Mouse (Mus musculus): Measurements from ENCODE around the gene Xbp1. TPM values are rescaled to one million over a fixed set of nuclear protein-coding genes. Genes with fewer than 3 reads are reported as not detected.
"Not testable (repeated sequence)": the region's sequence is repeated elsewhere in the genome, so short reads cannot be mapped to it uniquely, and the experiment has no call there.

The Xbp1 gene
- polyA plus RNA-seq, 1 experiment from 2014 or later, result 135 TPM

DNA sequence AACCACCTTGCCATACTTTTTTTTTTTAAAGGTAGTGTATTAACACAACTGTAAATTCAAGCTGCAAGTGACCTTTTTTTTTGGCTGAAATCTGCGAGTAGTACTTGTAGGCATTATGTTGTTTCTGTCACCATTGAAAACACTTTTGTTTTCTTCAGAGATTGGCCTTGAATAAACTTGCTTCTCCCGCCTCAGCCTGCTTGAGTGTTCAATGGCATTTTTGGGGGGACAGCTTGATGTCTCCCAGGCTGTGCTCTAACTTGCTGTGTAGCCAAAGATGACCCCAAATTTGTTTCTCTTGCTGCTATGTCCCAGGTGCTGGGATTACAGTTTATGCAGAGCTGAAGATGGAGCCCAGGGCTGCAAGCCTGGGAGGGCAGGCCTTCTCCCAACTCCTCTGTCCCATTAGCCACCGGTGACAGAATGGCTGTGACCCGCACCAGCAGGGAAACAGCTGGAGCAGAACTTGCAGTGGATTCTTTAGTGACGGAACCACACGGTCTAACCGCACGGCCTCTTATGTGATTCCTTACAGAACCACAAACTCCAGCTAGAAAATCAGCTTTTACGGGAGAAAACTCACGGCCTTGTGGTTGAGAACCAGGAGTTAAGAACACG, 2.4 kb downstream of the Xbp1 start:
- H3K27ac ChIP-seq (ENCODE audit: low read length), result no peak overlapping the region
- H3K4me1 ChIP-seq (replicated peaks; ENCODE audit: control insufficient read depth, insufficient read depth, low read length), result peaks cover 13% of the 10 kb centered on the region
- H3K36me3 ChIP-seq (ENCODE audit: control insufficient read depth, insufficient read depth), result peaks cover 14% of the 10 kb centered on the region
- H3K27me3 ChIP-seq (replicated peaks; ENCODE audit: control insufficient read depth, insufficient read depth, low read length), result no peaks in the 10 kb centered on the region
- H3K4me3 ChIP-seq (replicated peaks; ENCODE audit: low read length), result no peak overlapping the region
- ATAC-seq, result no peak
- 86% methylated on average over 11 of the region's 11 CpGs for WGBS
- H3K9ac ChIP-seq (replicated peaks; ENCODE audit: low read depth, low read length), result no peak overlapping the region
- H3K9me3 ChIP-seq (ENCODE audit: control insufficient read depth, low read length), result no peaks in the 10 kb centered on the region
- H3K4me2 ChIP-seq (ENCODE audit: low read length), result no peak overlapping the region

GRCm38 (mm10) chr11:5525418-5525817, 5.0 kb downstream of the Xbp1 start:
- Histone ChIP-seq H3K27me3 (replicated peaks; ENCODE audit: control insufficient read depth, insufficient read depth, low read length) (no peaks in the 10 kb centered on the region), H3K4me1 (replicated peaks; ENCODE audit: control insufficient read depth, insufficient read depth, low read length) (peaks cover 13% of the 10 kb centered on the region), H3K27ac (ENCODE audit: low read length) (no peak overlapping the region), H3K4me3 (replicated peaks; ENCODE audit: low read length) (no peak overlapping the region), H3K9me3 (ENCODE audit: control insufficient read depth, low read length) (no peaks in the 10 kb centered on the region), H3K4me2 (ENCODE audit: low read length) (no peak overlapping the region), H3K36me3 (ENCODE audit: control insufficient read depth, insufficient read depth) (peaks cover 21% of the 10 kb centered on the region), H3K9ac (replicated peaks; ENCODE audit: low read depth, low read length) (no peak overlapping the region)
- WGBS, result 89% methylated on average over 4 of the region's 4 CpGs
- no peak for ATAC-seq

DNA sequence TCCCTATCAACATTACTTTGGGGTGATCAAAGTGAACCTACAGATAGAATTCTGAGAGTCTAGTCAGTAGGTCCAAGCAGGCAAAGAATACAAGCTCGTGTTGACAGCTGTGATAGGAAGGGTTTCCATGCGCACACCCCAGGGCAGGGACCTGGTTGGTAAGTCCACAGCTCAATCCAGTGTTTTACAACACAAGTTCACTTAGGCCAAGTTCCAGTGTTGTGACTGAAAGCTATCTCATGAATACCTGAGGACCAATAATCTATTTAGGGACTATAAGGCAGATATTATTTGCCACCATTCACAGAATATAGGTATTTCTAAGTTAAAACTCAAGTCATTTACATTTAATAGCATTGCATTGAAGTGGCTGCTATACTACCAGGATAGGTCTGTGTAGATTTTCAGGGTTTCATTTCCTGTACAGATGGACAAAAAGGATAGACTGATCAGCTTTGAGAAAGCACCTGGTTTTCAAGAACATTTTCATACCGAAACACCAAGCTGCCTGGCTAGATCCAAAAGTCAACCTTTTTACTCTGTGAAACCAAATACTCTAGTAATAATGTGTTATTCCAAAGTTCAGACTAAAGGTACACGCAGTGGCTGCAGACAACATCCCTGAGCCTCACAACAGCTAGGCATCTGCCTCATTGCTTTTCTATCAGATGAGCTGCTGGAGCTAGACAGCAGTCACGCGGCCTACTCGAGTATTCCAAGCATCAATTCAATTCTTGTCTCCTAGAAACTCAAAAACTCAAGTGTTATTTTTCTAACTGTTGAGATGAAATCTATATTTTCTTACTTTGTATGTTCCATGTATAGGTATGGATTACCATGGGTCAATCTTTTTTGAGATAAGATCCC, 6.3 kb downstream of the Xbp1 start:
- H3K36me3 ChIP-seq (ENCODE audit: control insufficient read depth, insufficient read depth), result peaks cover 24% of the 10 kb centered on the region

DNA sequence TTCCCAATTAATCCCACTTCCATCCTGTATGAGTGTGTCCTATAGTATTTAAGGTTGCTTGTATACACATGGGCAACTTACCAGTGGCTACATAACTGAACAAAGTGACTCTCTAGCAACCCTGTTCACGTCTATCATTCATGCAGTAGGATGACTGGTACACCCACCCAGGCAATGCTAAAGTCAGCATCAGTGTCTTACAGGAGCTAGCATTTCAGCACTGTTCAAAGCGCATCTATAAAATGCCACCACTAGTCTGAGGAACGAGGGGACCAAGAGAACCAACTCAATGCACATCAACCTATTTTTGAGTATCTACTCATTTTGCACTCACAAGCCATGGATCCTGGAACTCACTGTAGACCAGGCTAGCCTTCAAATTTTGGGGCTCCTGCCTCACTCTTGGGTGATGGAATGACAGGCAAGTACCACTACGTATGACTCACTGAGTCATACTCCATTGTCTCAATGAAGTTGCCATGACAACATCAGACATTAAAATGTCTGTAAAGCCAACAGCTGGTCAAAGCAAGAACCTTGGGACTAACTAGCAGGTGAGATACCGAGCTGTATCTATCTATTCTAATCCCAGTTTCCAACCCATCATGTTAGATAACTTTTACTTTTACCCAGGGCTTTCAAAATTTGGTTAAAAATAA, 7.5 kb downstream of the Xbp1 start:
- Histone ChIP-seq H3K9me3 (ENCODE audit: control insufficient read depth, low read length) (no peaks in the 10 kb centered on the region), H3K27ac (ENCODE audit: low read length) (no peak overlapping the region), H3K9ac (replicated peaks; ENCODE audit: low read depth, low read length) (no peak overlapping the region), H3K27me3 (replicated peaks; ENCODE audit: control insufficient read depth, insufficient read depth, low read length) (no peaks in the 10 kb centered on the region), H3K4me1 (replicated peaks; ENCODE audit: control insufficient read depth, insufficient read depth, low read length) (peaks cover under 1% of the 10 kb centered on the region), H3K4me3 (replicated peaks; ENCODE audit: low read length) (no peak overlapping the region), H3K36me3 (ENCODE audit: control insufficient read depth, insufficient read depth) (peaks cover 29% of the 10 kb centered on the region), H3K4me2 (ENCODE audit: low read length) (no peak overlapping the region)
- 83% methylated on average over 5 of the region's 5 CpGs for WGBS
- no peak for ATAC-seq

More for the DNA sequence above, 6.3 kb downstream of the Xbp1 start:
- Histone ChIP-seq H3K4me2 (ENCODE audit: low read length) (no peak overlapping the region), H3K27ac (ENCODE audit: low read length) (no peak overlapping the region), H3K4me1 (replicated peaks; ENCODE audit: control insufficient read depth, insufficient read depth, low read length) (peaks cover 13% of the 10 kb centered on the region), H3K9me3 (ENCODE audit: control insufficient read depth, low read length) (no peaks in the 10 kb centered on the region), H3K9ac (replicated peaks; ENCODE audit: low read depth, low read length) (no peak overlapping the region), H3K27me3 (replicated peaks; ENCODE audit: control insufficient read depth, insufficient read depth, low read length) (no peaks in the 10 kb centered on the region), H3K4me3 (replicated peaks; ENCODE audit: low read length) (no peak overlapping the region)
- ATAC-seq, result no peak
- WGBS, result 91% methylated on average over 7 of the region's 7 CpGs

DNA sequence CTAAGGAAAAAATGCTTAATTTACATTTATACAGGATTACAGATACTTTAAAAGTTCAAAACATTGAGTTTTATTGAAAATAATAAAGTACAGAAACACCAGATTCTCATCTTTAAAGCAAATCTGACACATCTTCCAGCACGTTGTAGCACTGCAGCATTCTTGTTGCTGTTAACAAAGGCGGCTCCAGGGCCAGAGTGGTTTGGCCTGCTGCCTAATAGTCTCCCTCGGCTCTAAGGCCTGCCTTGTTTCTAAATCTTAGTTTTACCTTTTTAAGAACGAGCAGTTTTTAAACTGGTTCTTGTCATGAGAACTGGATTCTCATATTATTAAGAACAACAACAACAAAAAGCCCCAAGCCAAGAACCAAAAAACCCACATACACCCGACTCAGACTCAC, 8.4 kb downstream of the Xbp1 start:
- Histone ChIP-seq H3K9me3 (ENCODE audit: control insufficient read depth, low read length) (no peaks in the 10 kb centered on the region), H3K27ac (ENCODE audit: low read length) (no peak overlapping the region), H3K4me2 (ENCODE audit: low read length) (no peak overlapping the region), H3K4me3 (replicated peaks; ENCODE audit: low read length) (no peak overlapping the region), H3K36me3 (ENCODE audit: control insufficient read depth, insufficient read depth) (peaks cover 30% of the 10 kb centered on the region), H3K9ac (replicated peaks; ENCODE audit: low read depth, low read length) (no peak overlapping the region), H3K4me1 (replicated peaks; ENCODE audit: control insufficient read depth, insufficient read depth, low read length) (no peaks in the 10 kb centered on the region), H3K27me3 (replicated peaks; ENCODE audit: control insufficient read depth, insufficient read depth, low read length) (no peaks in the 10 kb centered on the region)
- ATAC-seq, result no peak
- 39% methylated on average over 5 of the region's 5 CpGs for WGBS

DNA sequence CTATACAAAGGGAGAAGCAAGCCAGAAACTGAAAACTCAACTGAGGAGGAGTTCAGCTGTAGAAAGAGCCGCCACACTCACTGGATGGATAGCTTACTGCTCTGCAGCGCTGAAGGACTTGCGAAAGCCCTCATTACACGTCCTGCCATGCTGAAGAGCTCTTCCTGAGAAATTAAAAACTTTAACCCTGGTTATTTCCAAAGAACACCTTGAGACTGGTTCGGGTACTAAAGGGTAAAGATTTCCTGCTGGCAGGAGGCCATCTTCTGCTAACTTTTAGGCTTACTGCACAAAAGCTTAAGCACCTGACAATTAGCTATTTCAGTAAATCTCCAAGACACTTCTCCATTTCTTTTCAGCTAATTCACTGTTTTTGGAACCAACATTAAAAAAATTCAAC, 9.7 kb downstream of the Xbp1 start:
- peaks cover 29% of the 10 kb centered on the region for H3K36me3 ChIP-seq (ENCODE audit: control insufficient read depth, insufficient read depth)
- no peak for ATAC-seq
- no peak overlapping the region for H3K9ac ChIP-seq (replicated peaks; ENCODE audit: low read depth, low read length)
- H3K27me3 ChIP-seq (replicated peaks; ENCODE audit: control insufficient read depth, insufficient read depth, low read length), result no peaks in the 10 kb centered on the region
- no peak overlapping the region for H3K4me2 ChIP-seq (ENCODE audit: low read length)
- no peaks in the 10 kb centered on the region for H3K4me1 ChIP-seq (replicated peaks; ENCODE audit: control insufficient read depth, insufficient read depth, low read length)
- no peak overlapping the region for H3K27ac ChIP-seq (ENCODE audit: low read length)
- 75% methylated on average over 5 of the region's 5 CpGs for WGBS
- no peaks in the 10 kb centered on the region for H3K9me3 ChIP-seq (ENCODE audit: control insufficient read depth, low read length)
- no peak overlapping the region for H3K4me3 ChIP-seq (replicated peaks; ENCODE audit: low read length)

GRCm38 (mm10) chr11:5530717-5531116, 10.3 kb downstream of the Xbp1 start:
- Histone ChIP-seq H3K9me3 (ENCODE audit: control insufficient read depth, low read length) (no peaks in the 10 kb centered on the region), H3K27me3 (replicated peaks; ENCODE audit: control insufficient read depth, insufficient read depth, low read length) (no peaks in the 10 kb centered on the region), H3K4me2 (ENCODE audit: low read length) (no peak overlapping the region), H3K4me1 (replicated peaks; ENCODE audit: control insufficient read depth, insufficient read depth, low read length) (no peaks in the 10 kb centered on the region), H3K27ac (ENCODE audit: low read length) (no peak overlapping the region), H3K4me3 (replicated peaks; ENCODE audit: low read length) (no peak overlapping the region), H3K36me3 (ENCODE audit: control insufficient read depth, insufficient read depth) (peaks cover 26% of the 10 kb centered on the region), H3K9ac (replicated peaks; ENCODE audit: low read depth, low read length) (no peak overlapping the region)
- 65% methylated on average over 6 of the region's 6 CpGs for WGBS
- no peak for ATAC-seq

- Histone ChIP-seq H3K4me3 (replicated peaks; ENCODE audit: low read length) (no peak overlapping the region), H3K9me3 (ENCODE audit: control insufficient read depth, low read length) (no peaks in the 10 kb centered on the region), H3K27ac (ENCODE audit: low read length) (no peak overlapping the region), H3K4me2 (ENCODE audit: low read length) (no peak overlapping the region), H3K36me3 (ENCODE audit: control insufficient read depth, insufficient read depth) (peaks cover 26% of the 10 kb centered on the region), H3K27me3 (replicated peaks; ENCODE audit: control insufficient read depth, insufficient read depth, low read length) (no peaks in the 10 kb centered on the region), H3K9ac (replicated peaks; ENCODE audit: low read depth, low read length) (no peak overlapping the region), H3K4me1 (replicated peaks; ENCODE audit: control insufficient read depth, insufficient read depth, low read length) (no peaks in the 10 kb centered on the region)
- no peak for ATAC-seq
- 89% methylated on average over 5 of the region's 5 CpGs for WGBS
Observed at GRCm38 (mm10) chr11:5533108-5533507, 12.6 kb downstream of the Xbp1 start.

- H3K4me1 ChIP-seq (replicated peaks; ENCODE audit: control insufficient read depth, insufficient read depth, low read length), result peaks cover 13% of the 10 kb centered on the region
- H3K9ac ChIP-seq (replicated peaks; ENCODE audit: low read depth, low read length); H3K27ac ChIP-seq (ENCODE audit: low read length); H3K4me2 ChIP-seq (ENCODE audit: low read length); H3K27me3 ChIP-seq (replicated peaks; ENCODE audit: control insufficient read depth, insufficient read depth, low read length); H3K4me3 ChIP-seq (replicated peaks; ENCODE audit: low read length); H3K9me3 ChIP-seq (ENCODE audit: control insufficient read depth, low read length); ATAC-seq: not testable (repeated sequence)
- H3K36me3 ChIP-seq (ENCODE audit: control insufficient read depth, insufficient read depth), result peaks cover 12% of the 10 kb centered on the region
- WGBS, result 94% methylated on average over 4 of the region's 4 CpGs
Observed at GRCm38 (mm10) chr11:5537454-5537853, 17.0 kb downstream of the Xbp1 start.

All from forebrain, embryonic 16.5 days (tissue).